Mouse (Mus musculus) gastrocnemius, adult 2 months (tissue): ENCODE measurements around the gene Lrp5. TPM values are rescaled to one million over a fixed set of nuclear protein-coding genes. Genes with fewer than 3 reads are reported as not detected.
"Not testable (repeated sequence)": the region's sequence is repeated elsewhere in the genome, so short reads cannot be mapped to it uniquely, and the experiment has no call there.

Source experiments
- DNase-seq: peaks from one replicate; pipeline ENCODE4 v3.0.0; 2022
- H3K27ac ChIP-seq: fragments of 200-600 bp; 2 replicates; pipeline ENCODE4 v1.8.1; 2022; ENCODE audit warnings: mild to moderate bottlenecking
- H3K4me3 ChIP-seq: fragments of 200-600 bp; 2 replicates; pipeline ENCODE4 v1.8.1; 2022; ENCODE audit warnings: mild to moderate bottlenecking, moderate library complexity
- CTCF ChIP-seq: fragments of 200-600 bp; IDR thresholded peaks from 2 replicates; pipeline ENCODE4 v1.8.1; 2022; ENCODE audit warnings: antibody characterized with exemption, mild to moderate bottlenecking, moderate library complexity
- intact Hi-C: fragments of 180-260 bp; cut with DNase I; formaldehyde crosslinking; loops from one replicate; pipeline ENCODE4 v1.15.1; 2025
- total RNA-seq, 2 experiments: library from RNA; stranded (reverse); gene quantifications; 2 replicates each; pipeline ENCODE4 v1.2.3; 2021

Gene Lrp5
- total RNA-seq, 2 experiments from 2014 or later, result 21.4 to 30.4 TPM

DNA sequence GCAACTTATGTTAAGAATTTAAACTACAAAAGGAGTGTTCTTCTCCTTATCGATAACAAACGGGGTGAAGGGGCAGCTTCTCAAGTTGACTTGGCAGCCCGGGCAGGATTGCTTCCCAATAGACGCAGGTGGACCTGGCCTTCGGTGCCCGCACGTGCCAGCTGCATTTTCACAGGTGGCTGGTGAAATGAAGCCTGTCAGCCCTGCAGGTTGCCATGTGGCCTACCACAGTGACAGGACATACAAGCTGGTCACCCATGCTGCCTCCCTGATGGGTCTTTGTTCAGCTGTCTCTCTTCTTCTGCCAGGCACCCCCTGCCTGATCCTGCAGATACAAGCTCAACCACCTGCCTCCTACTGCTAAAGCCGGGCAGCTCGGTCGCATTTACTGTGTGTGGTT lies 65.5 kb downstream of the Lrp5 start:
- intact Hi-C loops, result loop anchor here (5.0 kb wide), 1 partner anchor 81 kb away; no protein-coding TSS in a partner anchor
- Histone ChIP-seq H3K27ac (no peak overlapping the region), H3K4me3 (no peak overlapping the region)
- TF ChIP-seq CTCF, result no peak
- no peak for DNase-seq

DNA sequence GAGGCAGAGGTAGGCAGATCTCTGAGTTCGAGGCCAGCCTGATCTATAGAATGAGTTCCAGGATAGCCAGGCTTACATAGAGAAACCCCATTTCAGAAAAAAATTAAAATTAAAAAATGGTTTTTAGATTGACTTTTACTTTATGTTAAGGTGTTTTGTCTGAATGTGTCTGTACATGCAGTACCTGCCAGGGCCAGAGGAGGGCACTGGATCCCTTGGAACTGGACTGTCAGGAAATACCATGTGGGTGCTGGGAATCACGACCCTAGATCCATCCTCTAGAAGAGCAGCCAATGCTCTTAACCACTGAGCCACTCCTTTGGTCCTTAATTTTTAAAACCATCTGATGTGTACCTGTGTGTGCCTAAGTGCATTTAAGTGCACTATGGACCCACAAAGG lies 67.0 kb downstream of the Lrp5 start:
- intact Hi-C loops, result no loop called here
- peak; percentile 63 for TF ChIP-seq CTCF
- no peak overlapping the region for H3K27ac ChIP-seq
- DNase-seq, result no peak
- no peak overlapping the region for H3K4me3 ChIP-seq

DNA sequence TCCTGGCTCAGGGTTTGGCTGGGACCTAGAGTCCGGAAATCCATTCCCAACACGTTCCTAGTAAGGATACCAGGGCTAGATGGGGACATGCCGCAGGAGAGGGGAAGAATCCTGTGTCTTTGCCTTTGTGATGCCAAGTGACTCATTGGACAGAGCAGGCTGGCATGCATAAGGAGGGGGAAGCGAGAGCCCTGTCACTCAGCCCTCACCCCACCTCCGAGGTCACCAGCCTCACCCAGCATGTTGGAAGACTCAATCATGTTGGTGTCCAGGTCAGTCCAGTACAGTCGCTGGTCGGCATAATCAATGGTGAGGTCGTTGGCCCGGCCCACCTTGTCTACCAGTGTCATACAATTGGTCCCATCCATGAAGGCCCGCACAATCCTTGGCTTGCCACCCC lies 72.4 kb downstream of the Lrp5 start:
- Histone ChIP-seq H3K4me3 (no peak overlapping the region), H3K27ac (no peak overlapping the region)
- intact Hi-C loops, result no loop called here
- TF ChIP-seq CTCF, result no peak
- no peak for DNase-seq

DNA sequence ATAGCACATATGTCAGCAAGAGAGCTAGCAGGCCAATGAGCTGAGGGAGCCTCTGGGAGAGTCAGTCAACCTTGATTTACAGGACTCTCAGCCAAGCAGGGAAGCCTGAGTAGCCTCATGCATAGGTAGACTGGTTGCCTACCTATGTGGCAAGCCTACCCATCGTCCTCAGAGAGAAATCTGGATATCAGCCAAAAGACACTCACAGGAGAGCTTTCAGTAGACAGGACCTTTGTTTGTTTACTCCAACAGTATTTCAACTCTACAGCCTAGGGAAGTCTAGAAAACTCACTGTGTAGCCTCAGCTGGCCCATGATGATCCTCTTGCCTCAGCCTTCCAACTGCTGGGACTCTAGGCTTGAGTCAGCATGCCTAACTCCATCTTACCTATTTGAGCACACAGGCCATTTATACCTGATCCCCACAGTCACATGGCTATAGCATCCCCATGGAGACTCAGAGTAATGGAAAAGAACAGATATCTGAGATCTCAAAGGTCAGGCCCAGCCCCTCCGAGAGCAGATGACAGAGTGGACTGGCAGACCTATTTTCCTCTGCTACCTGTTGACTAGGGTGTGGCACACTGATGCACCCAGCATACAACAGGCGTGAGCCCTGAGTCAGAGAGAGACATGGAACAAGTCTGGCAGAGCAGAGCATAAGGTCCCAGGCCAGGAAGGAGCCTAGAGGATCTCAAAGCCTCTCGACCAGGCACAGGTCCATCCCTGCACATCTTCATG lies 73.7 kb downstream of the Lrp5 start:
- no peak overlapping the region for H3K27ac ChIP-seq
- TF ChIP-seq CTCF, result no peak
- no peak for DNase-seq
- intact Hi-C loops, result no loop called here
- H3K4me3 ChIP-seq, result no peak overlapping the region

DNA sequence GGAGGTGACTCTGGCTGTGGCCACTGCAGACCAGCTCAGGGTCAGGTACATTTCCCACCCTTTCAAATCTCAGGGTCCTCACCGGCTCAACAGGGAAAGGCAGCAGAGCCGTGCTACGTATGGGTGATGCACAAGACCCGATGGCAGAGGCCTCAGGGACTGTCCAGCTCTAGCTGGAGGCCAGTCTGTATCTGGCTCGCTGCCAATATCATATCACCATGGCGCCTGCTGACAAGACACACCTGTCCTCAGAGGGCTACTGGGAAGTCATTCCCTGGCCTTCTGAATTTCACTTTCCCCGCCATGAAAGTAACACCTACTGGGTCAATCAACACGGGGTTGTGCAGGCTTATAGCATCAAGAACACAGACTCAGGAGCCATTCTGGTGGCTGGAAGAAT lies 74.6 kb downstream of the Lrp5 start:
- no peak overlapping the region for H3K4me3 ChIP-seq
- intact Hi-C loops, result no loop called here
- no peak for TF ChIP-seq CTCF
- H3K27ac ChIP-seq, result no peak overlapping the region
- DNase-seq, result no peak

DNA sequence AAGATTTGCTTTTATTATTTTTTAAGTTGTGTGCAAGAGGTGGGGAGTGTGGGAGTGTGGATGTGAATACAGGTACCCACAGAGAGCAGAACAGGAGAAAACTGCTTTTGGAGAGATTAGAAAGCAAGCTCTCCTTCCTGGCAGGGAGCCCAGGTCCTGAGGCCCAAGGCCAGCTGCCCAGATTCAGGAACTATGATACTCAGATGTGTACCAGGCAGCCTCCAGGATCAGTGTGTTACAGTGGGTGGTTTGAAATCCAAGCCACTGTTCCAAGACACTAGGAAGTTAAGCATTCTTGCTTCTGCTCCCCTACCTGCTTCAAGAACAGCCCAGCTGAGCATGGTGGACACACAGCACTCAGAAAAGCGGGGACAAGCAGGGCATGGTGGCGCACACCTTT lies 75.5 kb downstream of the Lrp5 start:
- intact Hi-C loops, result no loop called here
- peak; percentile 57 for DNase-seq
- Histone ChIP-seq H3K4me3 (no peak overlapping the region), H3K27ac (no peak overlapping the region)
- no peak for TF ChIP-seq CTCF

DNA sequence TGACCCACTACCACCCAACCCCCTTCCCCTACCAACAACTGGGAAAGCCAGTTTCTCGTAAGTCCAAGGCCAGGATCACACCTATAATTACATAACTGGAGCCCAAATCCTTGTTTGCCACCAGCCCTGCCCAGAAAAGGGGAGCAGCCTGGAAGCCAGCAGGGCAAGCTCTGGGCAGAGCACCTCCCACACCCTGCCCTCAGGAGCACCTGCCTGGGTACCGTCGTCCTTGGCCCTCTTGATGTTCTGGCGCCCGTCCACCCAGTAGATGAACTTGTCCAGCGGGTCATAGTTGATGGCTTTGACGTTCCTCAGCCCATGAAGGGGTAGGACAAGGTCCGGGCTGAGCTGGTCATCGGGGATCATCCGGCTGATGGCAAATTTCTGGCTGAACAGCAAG lies 76.5 kb downstream of the Lrp5 start:
- TF ChIP-seq CTCF, result no peak
- intact Hi-C loops, result no loop called here
- DNase-seq, result no peak
- H3K4me3 ChIP-seq, result no peak overlapping the region
- no peak overlapping the region for H3K27ac ChIP-seq

DNA sequence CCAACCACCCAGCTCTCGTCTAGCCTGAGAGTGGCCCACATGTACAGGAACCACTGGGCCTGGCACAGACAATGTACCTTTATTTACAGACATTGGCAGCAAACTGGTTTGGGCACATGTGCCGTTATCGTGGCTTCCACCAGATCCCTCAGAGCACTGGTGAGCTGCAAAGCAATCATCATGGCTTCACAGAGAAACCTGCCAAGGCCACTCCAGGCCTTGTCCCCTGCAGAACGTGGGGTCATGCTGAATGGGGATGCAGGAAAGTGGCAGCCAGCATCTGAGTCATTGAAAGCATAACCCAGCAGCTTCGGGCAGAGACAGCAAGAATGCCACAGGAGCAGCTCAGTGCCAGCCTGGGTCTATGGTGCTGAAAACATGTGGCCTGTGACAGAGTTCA lies 92.0 kb downstream of the Lrp5 start:
- peak; percentile 6 for DNase-seq
- no peak overlapping the region for H3K27ac ChIP-seq
- TF ChIP-seq CTCF, result no peak
- H3K4me3 ChIP-seq, result no peak overlapping the region
- intact Hi-C loops, result no loop called here

DNA sequence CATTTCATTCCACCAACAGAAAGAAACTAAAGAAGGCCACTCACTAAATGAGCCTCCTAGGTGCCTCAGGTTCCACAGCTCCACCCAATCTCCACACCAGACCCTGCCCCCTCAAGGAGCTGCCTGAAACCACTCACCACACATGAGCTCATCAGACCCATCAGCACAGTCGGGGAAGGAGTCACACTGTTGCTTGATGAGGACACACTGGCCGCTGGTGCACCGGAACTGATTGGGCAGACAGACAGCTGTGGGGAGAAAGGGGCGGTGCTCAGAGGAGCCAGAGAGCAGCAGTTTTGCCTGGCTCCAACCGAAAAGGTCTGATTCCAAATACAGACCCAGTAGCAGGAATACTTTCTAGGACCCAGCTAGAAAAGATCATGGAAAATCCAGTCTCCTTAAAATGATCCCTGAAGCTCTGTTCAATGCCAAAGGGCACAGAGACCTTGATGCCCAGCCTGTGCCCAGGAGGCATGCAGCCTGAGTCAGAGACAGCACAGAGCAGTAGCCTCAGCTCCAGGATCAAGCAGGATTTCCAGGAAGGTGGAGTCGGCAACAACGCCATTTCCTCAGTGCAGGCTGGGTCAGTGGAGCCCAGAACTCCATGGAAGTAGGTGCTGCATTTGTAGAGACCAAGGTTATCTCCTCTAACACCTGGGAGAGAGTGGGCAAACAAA lies 92.8 kb downstream of the Lrp5 start:
- Histone ChIP-seq H3K4me3 (no peak overlapping the region), H3K27ac (no peak overlapping the region)
- DNase-seq, result no peak
- no peak for TF ChIP-seq CTCF
- intact Hi-C loops, result no loop called here

DNA sequence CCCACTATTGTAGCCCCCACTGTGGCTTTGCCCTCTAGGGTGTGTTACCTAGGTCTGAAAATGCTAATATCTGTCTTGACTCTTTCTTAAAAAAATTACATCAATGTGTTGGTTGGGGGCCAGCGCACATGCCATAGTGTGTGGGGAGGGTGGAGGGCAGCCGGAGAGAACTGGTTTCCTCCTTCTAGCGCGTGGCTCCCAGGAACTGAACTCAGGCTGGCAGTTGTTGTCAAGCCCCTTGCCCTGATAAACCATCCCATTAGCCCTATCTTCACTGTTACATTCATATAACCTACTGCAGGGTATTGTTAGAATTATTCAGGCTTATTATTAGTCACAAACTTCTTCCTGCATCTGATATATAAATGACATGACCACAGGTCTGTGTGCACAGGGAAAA lies 96.4 kb downstream of the Lrp5 start:
- Histone ChIP-seq H3K27ac (no peak overlapping the region), H3K4me3 (no peak overlapping the region)
- no peak for DNase-seq
- no peak for TF ChIP-seq CTCF
- intact Hi-C loops, result no loop called here

DNA sequence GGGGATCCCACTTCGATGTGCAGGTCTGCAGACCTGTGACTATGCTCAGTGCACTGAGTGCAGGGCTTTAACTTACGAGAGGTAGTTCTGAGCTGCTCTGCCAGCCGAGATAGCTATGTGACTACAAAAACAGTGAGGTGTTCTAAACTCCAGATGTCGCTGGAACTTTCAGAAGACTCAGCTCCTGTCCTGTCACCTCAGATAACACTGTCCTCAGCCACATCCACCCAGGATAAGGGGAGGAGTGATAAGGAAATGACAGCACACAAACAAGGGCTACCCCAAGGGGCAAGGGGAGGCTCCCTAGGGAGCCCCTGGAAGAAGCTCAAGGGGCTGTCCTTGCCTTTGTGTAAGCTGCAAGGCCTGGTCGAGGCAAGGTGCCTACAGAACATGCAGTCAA lies 96.8 kb downstream of the Lrp5 start:
- Histone ChIP-seq H3K27ac (no peak overlapping the region), H3K4me3 (no peak overlapping the region)
- no peak for TF ChIP-seq CTCF
- intact Hi-C loops, result no loop called here
- DNase-seq, result no peak

DNA sequence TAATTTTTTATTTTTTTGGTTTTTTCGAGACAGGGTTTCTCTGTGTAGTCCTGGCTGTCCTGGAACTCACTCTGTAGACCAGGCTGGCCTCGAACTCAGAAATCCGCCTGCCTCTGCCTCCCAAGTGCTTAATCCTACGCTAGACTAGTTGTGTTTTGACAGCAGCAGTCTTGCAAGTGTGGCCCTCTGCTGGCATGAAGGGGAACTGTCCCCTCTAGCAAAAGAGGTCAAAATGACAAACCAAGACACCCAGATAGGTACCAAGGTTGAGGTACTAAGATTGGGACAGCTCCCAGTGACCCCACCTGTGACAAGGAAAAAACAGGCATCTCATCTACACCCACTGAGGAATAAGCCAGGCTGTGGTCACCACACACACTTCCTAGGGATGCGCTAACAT lies 98.6 kb downstream of the Lrp5 start:
- H3K4me3 ChIP-seq, intact Hi-C loops, H3K27ac ChIP-seq, DNase-seq: not testable (repeated sequence)
- peak; percentile 65 for TF ChIP-seq CTCF

DNA sequence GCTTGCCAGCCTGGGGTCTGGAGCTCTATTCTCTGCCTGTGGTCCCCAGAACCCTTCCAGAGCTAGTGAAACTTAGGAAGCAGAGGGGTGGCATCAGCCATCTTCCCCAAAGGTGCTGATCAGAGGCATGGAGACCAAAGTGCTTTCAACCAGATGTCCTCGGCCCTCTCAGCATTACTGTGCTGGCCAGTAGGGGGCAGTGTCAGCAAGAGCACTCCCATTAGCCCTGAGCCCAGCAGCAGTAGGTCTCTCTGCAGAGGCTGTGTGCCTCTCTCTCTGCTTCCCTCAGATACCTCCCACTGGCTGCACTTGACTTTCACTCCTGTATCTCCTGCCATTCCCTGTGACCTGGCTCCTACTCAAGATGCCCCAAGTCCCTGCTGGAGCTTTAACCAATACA lies 99.8 kb downstream of the Lrp5 start:
- peak; percentile 88 for TF ChIP-seq CTCF
- Histone ChIP-seq H3K27ac (no peak overlapping the region), H3K4me3 (no peak overlapping the region)
- DNase-seq, result peak; percentile 72
- intact Hi-C loops, result no loop called here

DNA sequence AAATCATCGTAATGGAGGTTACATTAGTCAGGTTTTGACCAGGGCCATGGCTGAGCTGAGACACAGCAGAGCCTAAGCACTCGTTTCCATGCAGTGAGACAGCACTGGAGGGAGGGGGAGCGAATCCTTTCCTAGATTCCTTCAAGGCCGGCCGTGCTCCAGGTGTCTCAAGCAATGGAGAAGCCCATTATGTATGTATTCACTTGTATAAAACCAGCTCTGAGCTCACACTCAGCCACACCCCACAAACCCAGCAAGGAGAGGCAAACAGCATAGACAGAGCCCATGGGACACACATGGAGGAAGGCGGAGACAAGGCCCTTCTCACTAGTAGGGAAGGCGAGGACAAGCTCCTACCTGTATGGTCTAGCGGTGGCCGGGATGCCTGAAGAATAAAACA lies 100.3 kb downstream of the Lrp5 start:
- no peak for DNase-seq
- no peak overlapping the region for H3K4me3 ChIP-seq
- intact Hi-C loops, result no loop called here
- no peak for TF ChIP-seq CTCF
- H3K27ac ChIP-seq, result no peak overlapping the region
